ENCODE assay signal across 22 mouse cellular contexts in the genomic region with DNA sequence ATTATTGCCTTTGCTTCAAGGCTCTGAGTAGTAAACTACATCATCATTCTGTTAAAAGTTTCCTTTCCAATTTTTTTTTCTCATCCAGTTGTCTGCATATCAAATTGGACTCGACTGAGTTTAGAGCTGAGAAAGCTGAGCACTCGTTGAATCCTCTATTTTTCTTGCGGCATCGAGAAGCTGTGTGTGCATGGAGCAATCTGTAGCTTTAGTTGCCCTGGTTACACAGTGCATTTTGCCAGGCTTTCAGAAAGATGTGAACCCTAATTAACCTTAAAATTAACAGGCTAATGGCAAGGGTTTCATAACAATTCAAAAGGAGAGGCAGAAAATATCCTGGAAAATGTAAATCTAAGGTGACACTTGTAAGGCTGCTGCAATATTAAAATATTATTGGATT.
DNase-seq lines count a peak whose midpoint lies in the region; ATAC-seq and TF ChIP-seq lines count a peak whose summit lies in the region.
"Had no signal": no experiment of that assay in that cellular context is flagged by ENCODE, and none has a peak within 500 bp of the region (broad histone marks: within the 10 kb centered on the region; RNA-seq: fewer than 3 reads in every experiment).

No protein-coding gene starts in this region.

- H3K4me3 ChIP-seq in forebrain, embryonic 11.5 days (ENCODE audit: low read depth, low read length): no peak overlapping the region
- H3K4me3 ChIP-seq in forebrain, embryonic 10.5 days: no peak overlapping the region
- H3K4me3 ChIP-seq in forebrain, embryonic 12.5 days (replicated peaks): no peak overlapping the region
- no peak overlapping the region for H3K4me3 ChIP-seq in forebrain, embryonic 16.5 days (replicated peaks; ENCODE audit: low read length)
- H3K4me3 ChIP-seq in kidney, adult 2 months (ENCODE audit: insufficient read depth, low read depth, low read length): no peak overlapping the region
- H3K4me3 ChIP-seq: embryonic facial prominence, embryonic 10.5 days; heart, adult 2 months; hindbrain, embryonic 13.5 days had no signal

- H3K27ac ChIP-seq in forebrain, embryonic 11.5 days (ENCODE audit: low read depth, low read length): no peak overlapping the region
- no peak overlapping the region for H3K27ac ChIP-seq in forebrain, embryonic 10.5 days
- H3K27ac ChIP-seq in forebrain, embryonic 12.5 days: no peak overlapping the region
- H3K27ac ChIP-seq in forebrain, embryonic 16.5 days (ENCODE audit: low read length): no peak overlapping the region
- H3K27ac ChIP-seq in kidney, adult 2 months (ENCODE audit: insufficient read depth, low read depth, low read length): no peak overlapping the region
- H3K27ac ChIP-seq: embryonic facial prominence, embryonic 10.5 days; heart, adult 2 months; hindbrain, embryonic 13.5 days had no signal

- H3K9me3 ChIP-seq in forebrain, embryonic 11.5 days (ENCODE audit: control insufficient read depth, low read length): no peaks in the 10 kb centered on the region
- H3K9me3 ChIP-seq in forebrain, embryonic 10.5 days: no peaks in the 10 kb centered on the region
- no peaks in the 10 kb centered on the region for H3K9me3 ChIP-seq in forebrain, embryonic 12.5 days
- no peaks in the 10 kb centered on the region for H3K9me3 ChIP-seq in forebrain, embryonic 16.5 days (ENCODE audit: control insufficient read depth, low read length)
- H3K9me3 ChIP-seq: embryonic facial prominence, embryonic 10.5 days; G1E; hindbrain, embryonic 13.5 days had no signal

- H3K9ac ChIP-seq in forebrain, embryonic 11.5 days (ENCODE audit: low read length): no peak overlapping the region
- H3K9ac ChIP-seq in forebrain, embryonic 12.5 days: no peak overlapping the region
- no peak overlapping the region for H3K9ac ChIP-seq in forebrain, embryonic 16.5 days (replicated peaks; ENCODE audit: low read depth, low read length)
- H3K9ac ChIP-seq: hindbrain, embryonic 13.5 days had no signal

- no peak for DNase-seq in forebrain, embryonic 11.5 days (ENCODE audit: low spot score)
- no peak for DNase-seq in forebrain, embryonic 10.5 days (ENCODE audit: extremely low spot score, low spot score)
- DNase-seq in layer of hippocampus, adult 9-11 months: peak; percentile 4
- DNase-seq in layer of hippocampus, postnatal 36 days: no peak
- DNase-seq in heart, postnatal 4 days: no peak
- DNase-seq in kidney, adult 2 months: no peak
- DNase-seq: adrenal gland, adult 8-10 months; adrenal gland, postnatal 36 days; B cell, adult 2 months; cerebellum, adult 18-20 months; cerebellum, adult 9-11 months; cerebellum, postnatal 36 days; gastrocnemius, postnatal 14 days; heart, adult 2 months had no signal

- H3K4me2 ChIP-seq in forebrain, embryonic 11.5 days (ENCODE audit: low read depth, low read length, severe bottlenecking): no peak overlapping the region
- H3K4me2 ChIP-seq in forebrain, embryonic 12.5 days: no peak overlapping the region
- H3K4me2 ChIP-seq in forebrain, embryonic 16.5 days (ENCODE audit: low read length): no peak overlapping the region
- H3K4me2 ChIP-seq: heart, embryonic 11.5 days; hindbrain, embryonic 13.5 days had no signal

- ATAC-seq in forebrain, embryonic 11.5 days (replicated peaks; ENCODE audit: low FRiP score): 0 out of 2 replicates have a peak, but pooled peaks have one; percentile 52
- peak; percentile 41; the same call in 1 of the 2 replicates for ATAC-seq in forebrain, embryonic 12.5 days (ENCODE audit: low FRiP score)
- peak; percentile 75 for ATAC-seq in forebrain, embryonic 16.5 days
- ATAC-seq: CD4-positive, CD25-positive, alpha-beta regulatory T cell, adult 4 months; intestine, embryonic 16.5 days had no signal

- H3K4me1 ChIP-seq in forebrain, embryonic 11.5 days (replicated peaks; ENCODE audit: control insufficient read depth, insufficient read depth, low read length): no peaks in the 10 kb centered on the region; the same call in 1 of the 2 replicates
- peaks cover 8% of the 10 kb centered on the region for H3K4me1 ChIP-seq in forebrain, embryonic 10.5 days
- peaks cover 3% of the 10 kb centered on the region; the same call in 1 of the 2 replicates for H3K4me1 ChIP-seq in forebrain, embryonic 12.5 days
- H3K4me1 ChIP-seq in forebrain, embryonic 16.5 days (replicated peaks; ENCODE audit: control insufficient read depth, insufficient read depth, low read length): peaks cover 10% of the 10 kb centered on the region
- H3K4me1 ChIP-seq in kidney, adult 2 months (ENCODE audit: control insufficient read depth, insufficient read depth, low read length): no peaks in the 10 kb centered on the region
- H3K4me1 ChIP-seq: embryonic facial prominence, embryonic 10.5 days had no signal

- 63% methylated on average over 4 of the region's 4 CpGs for WGBS in forebrain, embryonic 11.5 days
- WGBS in forebrain, embryonic 10.5 days: 83% methylated on average over 4 of the region's 4 CpGs
- 55% methylated on average over 4 of the region's 4 CpGs for WGBS in forebrain, embryonic 12.5 days
- 21% methylated on average over 4 of the region's 4 CpGs for WGBS in forebrain, embryonic 16.5 days
- 81% methylated on average over 4 of the region's 4 CpGs for WGBS in kidney, adult 2 months

- no peaks in the 10 kb centered on the region for H3K27me3 ChIP-seq in forebrain, embryonic 11.5 days (ENCODE audit: control insufficient read depth, insufficient read depth, low read length)
- no peaks in the 10 kb centered on the region for H3K27me3 ChIP-seq in forebrain, embryonic 10.5 days (ENCODE audit: poor library complexity, severe bottlenecking)
- H3K27me3 ChIP-seq in forebrain, embryonic 12.5 days: no peaks in the 10 kb centered on the region
- H3K27me3 ChIP-seq in forebrain, embryonic 16.5 days (replicated peaks; ENCODE audit: control insufficient read depth, insufficient read depth, low read length): no peaks in the 10 kb centered on the region
- no peaks in the 10 kb centered on the region for H3K27me3 ChIP-seq in kidney, adult 2 months (replicated peaks; ENCODE audit: control insufficient read depth, insufficient read depth, low read length)
- H3K27me3 ChIP-seq: hindbrain, embryonic 13.5 days had no signal

- no peaks in the 10 kb centered on the region for H3K36me3 ChIP-seq in forebrain, embryonic 11.5 days (ENCODE audit: control insufficient read depth, insufficient read depth, low read length)
- H3K36me3 ChIP-seq in forebrain, embryonic 10.5 days (replicated peaks): no peaks in the 10 kb centered on the region
- no peaks in the 10 kb centered on the region for H3K36me3 ChIP-seq in forebrain, embryonic 12.5 days (replicated peaks)
- no peaks in the 10 kb centered on the region for H3K36me3 ChIP-seq in forebrain, embryonic 16.5 days (ENCODE audit: control insufficient read depth, insufficient read depth)
- no peaks in the 10 kb centered on the region for H3K36me3 ChIP-seq in kidney, adult 2 months (ENCODE audit: control insufficient read depth, insufficient read depth, low read length)
- H3K36me3 ChIP-seq: embryonic facial prominence, embryonic 10.5 days; G1E; hindbrain, embryonic 13.5 days had no signal

- no peak for TF ChIP-seq CTCF in kidney, adult 2 months (conservative IDR thresholded peaks at IDR 0.05; ENCODE audit: insufficient read depth, insufficient read length, low read depth, low read length)

- TF ChIP-seq POLR2A in kidney, adult 2 months (IDR thresholded peaks at IDR 0.05; ENCODE audit: low read depth, low read length): no peak
